Mouse (Mus musculus) colon, adult 2 months (tissue): ENCODE results near the gene Dusp3. TPM values are rescaled to one million over a fixed set of nuclear protein-coding genes. Genes with fewer than 3 reads are reported as not detected.

Source experiments
- polyA plus RNA-seq: library from polyadenylated mRNA; depleted of rRNA; stranded (reverse); fragments of >200 nt; gene quantifications from 2 replicates; pipeline ENCODE4 v1.2.3, GENCODE M21; 2012; rRNA removed

Dusp3 gene
- polyA plus RNA-seq: 112 and 133 TPM in 2 replicates

GRCm38 (mm10) chr11:101986913-101987312 lies at the start of gene Dusp3:
TSS of gene Dusp3 (minus strand) at chr11:101987013.

GRCm38 (mm10) chr11:102028087-102028816 lies 41.4 kb upstream of the Dusp3 start, which contains the start of gene Mpp3:
TSS of gene Mpp3 (minus strand) at chr11:102028461.

GRCm38 (mm10) chr11:101984054-101985025 lies 2.5 kb downstream of the Dusp3 start, which contains the start of gene Cfap97d1:
TSS of gene Cfap97d1 (plus strand) at chr11:101984279.

GRCm38 (mm10) chr11:101966965-101967614 lies 19.7 kb downstream of the Dusp3 start, which contains the start of gene Sost:
TSS of gene Sost (minus strand) at chr11:101967015.

Other genes with a start within 250 kb of the Dusp3 start
- 19.9 and 30.7 TPM in 2 replicates for gene Etv4, start 201.6 kb downstream of the Dusp3 start, polyA plus RNA-seq
- 1.3 and 1.7 TPM in 2 replicates for gene Meox1, start 92.6 kb downstream of the Dusp3 start, polyA plus RNA-seq
- 0.10 TPM in 1 of 2 replicates, not detected in the other for gene Sost, start 20.0 kb downstream of the Dusp3 start, polyA plus RNA-seq
- gene Cfap97d1, start 2.7 kb downstream of the Dusp3 start, polyA plus RNA-seq: not detected in 2 replicates
- 10.6 and 12.7 TPM in 2 replicates for gene Mpp3, start 41.4 kb upstream of the Dusp3 start, polyA plus RNA-seq
- gene Cd300lg, start 54.5 kb upstream of the Dusp3 start, polyA plus RNA-seq: 7.7 and 9.2 TPM in 2 replicates
- 4.9 and 5.9 TPM in 2 replicates for gene Mpp2, start 101.5 kb upstream of the Dusp3 start, polyA plus RNA-seq
- 156 and 278 TPM in 2 replicates for gene Ppy, start 114.3 kb upstream of the Dusp3 start, polyA plus RNA-seq
- 2,050 and 2,272 TPM in 2 replicates for gene Pyy, start 120.8 kb upstream of the Dusp3 start, polyA plus RNA-seq
- 10.8 and 16.1 TPM in 2 replicates for gene Nags, start 158.5 kb upstream of the Dusp3 start, polyA plus RNA-seq
- 23.5 and 29.5 TPM in 2 replicates for gene Tmem101, start 169.4 kb upstream of the Dusp3 start, polyA plus RNA-seq
- gene Lsm12, start 198.3 kb upstream of the Dusp3 start, polyA plus RNA-seq: 25.4 and 35.2 TPM in 2 replicates
- gene G6pc3, start 202.6 kb upstream of the Dusp3 start, polyA plus RNA-seq: 114 and 152 TPM in 2 replicates
- gene Hdac5, start 243.2 kb upstream of the Dusp3 start, polyA plus RNA-seq: 97.0 and 115 TPM in 2 replicates